Mouse (Mus musculus): ENCODE measurements around the gene Cyba.

DNA sequence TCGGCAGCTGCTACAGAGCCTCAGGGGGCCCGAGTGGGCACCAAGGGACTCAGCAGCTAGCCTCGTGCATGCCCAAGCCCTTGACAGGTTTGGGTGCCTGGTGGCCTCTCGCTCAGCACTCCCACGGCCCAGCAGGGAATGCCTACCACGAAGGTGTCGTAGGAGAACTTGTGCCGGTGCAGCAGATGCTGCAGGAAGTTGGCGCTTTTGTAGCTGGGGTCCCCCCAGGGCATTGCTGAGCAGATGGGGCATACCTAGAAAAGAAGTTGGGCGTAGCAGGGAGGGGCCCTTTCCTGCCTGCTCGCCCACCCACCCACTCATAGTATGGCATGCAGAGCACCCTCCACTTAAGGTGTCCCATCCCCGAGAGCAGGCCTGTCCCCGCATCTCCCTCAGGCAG lies 35.1 kb upstream of the Cyba start:
- TF ChIP-seq POLR2A (IDR thresholded peaks at IDR 0.05; ENCODE audit: control insufficient read depth in 1 of 2, insufficient read depth in 1 of 2, low read depth in 1 of 2, low read length in 2 of 2, poor library complexity in 1 of 2) (no peak), CTCF (IDR thresholded peaks at IDR 0.05 in 2 of 3, conservative IDR thresholded peaks at IDR 0.05 in 1 of 3; ENCODE audit: control insufficient read depth in 1 of 3, insufficient read depth in 1 of 3, low read depth in 2 of 3, low read length in 3 of 3, poor library complexity in 1 of 3, severe bottlenecking in 1 of 3) (no peak), EP300 (IDR thresholded peaks at IDR 0.05; ENCODE audit: low read depth in 1 of 2, low read length in 2 of 2) (no peak), USF1 (IDR thresholded peaks at IDR 0.05; ENCODE audit: low read depth, low read length) (no peak), BHLHE40 (IDR thresholded peaks at IDR 0.05; ENCODE audit: borderline replicate concordance, low read depth, low read length) (no peak), ZC3H11A (IDR thresholded peaks at IDR 0.05; ENCODE audit: low read depth, low read length) (no peak), MAX (IDR thresholded peaks at IDR 0.05; ENCODE audit: low read length) (no peak), TAL1 (IDR thresholded peaks at IDR 0.05; ENCODE audit: low read length) (no peak), GATA1 (IDR thresholded peaks at IDR 0.05; ENCODE audit: low read depth, low read length) (no peak), HCFC1 (IDR thresholded peaks at IDR 0.05; ENCODE audit: low read depth, low read length) (no peak)

Measured in MEL (cell line).